Mouse (Mus musculus): ENCODE results near the gene Psmd1.
"Not testable (repeated sequence)": the region's sequence is repeated elsewhere in the genome, so short reads cannot be mapped to it uniquely, and the experiment has no call there.

Gene Psmd1

DNA sequence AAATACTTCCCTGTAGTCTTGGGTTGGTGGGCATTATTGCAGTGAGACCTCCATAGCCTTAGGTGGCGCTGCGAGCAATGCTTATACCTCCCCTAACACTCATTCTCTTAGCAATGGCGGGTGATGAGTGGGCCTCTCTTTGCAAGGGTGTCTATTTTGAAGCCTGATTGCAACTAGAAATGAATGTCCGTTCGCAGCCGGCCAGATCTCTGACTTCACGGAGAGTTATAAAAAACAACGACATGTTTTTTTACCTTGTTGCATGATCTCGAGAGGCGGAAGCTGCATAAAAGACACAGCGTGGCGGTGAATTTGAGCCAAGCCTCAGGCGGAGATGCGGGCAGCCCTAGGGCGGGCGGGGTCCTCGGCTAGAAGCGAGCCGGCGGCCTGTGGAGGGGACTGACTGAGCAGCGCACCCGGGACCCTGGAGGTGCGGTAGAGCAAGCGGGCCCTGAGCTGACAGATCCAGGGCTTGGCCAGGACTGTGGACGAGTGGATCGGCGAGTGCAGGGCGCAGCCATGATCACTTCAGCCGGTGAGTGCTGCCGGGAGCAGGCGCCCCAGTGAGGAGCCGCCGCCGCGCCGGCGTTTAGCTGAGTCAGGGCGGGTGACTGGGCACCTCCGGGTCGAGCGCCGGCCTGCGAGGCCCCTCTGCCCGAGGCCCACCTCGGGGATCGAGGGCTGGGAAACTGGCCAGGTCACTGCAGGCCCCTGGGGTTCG lies at the start of gene Psmd1:
Psmd1 (plus strand) TSS at position 117 of the 721 bp plus-strand sequence.
- DNase-seq (ENCODE audit: low read depth, low spot score): peak; percentile 94

DNA sequence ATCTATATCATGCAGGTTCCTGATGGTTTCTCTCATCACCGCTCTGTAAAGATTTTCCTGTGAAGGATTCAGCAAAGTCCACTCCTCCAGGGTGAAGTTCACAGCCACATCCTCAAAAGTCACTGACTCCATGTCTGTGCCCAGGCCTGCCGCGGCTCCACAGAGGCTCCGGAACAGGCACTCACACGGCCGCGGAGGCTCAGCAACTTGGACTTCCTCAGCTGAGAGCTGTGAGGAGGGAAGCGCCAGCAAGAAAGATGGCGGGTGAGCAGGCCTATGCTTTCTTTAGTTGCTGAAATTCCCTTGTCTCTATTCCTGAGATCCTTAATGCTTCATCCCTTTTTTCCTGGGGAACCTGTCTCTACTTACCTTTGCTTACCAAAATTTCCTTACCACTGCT lies 48.4 kb upstream of the Psmd1 start:
- DNase-seq (ENCODE audit: low read depth, low spot score): not testable (repeated sequence)

DNA sequence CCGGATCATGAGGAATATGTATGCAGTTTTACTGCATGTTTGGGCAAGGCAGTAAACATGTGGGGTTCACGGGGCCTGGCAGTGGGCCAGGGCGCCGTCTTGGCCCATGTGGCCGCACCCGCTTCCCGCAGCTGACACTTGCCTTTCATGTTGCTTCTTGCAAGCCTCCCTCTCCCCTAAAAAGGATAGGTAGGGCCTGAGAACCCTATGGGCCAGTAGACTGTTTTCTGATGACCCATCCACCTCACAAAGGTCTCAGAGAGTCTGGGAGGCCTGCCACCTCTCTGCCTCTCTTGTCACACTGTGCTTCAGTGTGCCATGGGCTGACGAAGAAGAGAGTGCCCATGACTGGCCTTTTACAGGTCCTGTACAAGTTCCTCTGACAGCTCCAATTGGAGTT lies 47.7 kb upstream of the Psmd1 start, which contains the start of gene Spata3:
Spata3 (plus strand) TSS at position 301 of the 400 bp plus-strand sequence.
- DNase-seq (ENCODE audit: low read depth, low spot score): no peak

DNA sequence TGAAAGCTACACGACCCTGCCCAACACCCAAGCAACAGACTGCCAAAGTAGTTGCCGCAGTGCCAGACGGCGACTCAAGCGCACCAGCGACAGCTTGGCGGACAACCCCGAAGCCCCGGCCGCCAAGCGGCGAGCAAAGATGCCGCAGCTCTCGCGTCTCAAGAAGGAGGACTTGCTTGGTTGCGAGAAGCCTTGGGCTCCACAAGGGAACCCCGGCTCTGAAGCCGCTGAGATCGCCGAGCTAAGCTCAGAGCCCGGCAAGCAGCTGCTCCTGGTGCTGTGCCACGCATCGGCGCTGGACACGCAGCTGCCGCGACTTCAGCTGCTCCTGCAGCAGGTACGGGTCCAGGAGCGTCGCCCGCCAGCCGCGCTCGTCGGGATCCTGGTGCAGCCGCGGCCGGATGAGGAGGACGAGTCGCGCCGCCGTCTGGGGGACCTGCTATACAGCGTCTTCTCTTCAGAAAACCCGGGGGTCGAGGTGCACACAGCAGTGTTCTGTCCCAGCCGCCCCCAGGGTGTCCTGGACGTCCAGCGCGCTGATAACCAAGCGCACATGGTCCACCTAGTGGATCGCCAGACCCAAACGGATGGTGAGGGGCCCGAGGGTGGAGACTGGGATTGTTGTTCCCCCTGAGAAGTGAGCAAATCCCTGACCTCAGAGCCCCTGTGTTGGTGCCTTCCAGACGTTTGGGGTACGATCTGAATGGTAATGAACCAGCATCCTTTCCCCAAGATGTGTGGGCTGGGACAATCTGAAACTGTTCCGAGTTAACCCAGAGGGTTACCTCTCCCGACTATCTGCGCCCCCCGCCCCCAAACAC lies 45.7 kb upstream of the Psmd1 start:
- no peak for DNase-seq (ENCODE audit: low read depth, low spot score)

DNA sequence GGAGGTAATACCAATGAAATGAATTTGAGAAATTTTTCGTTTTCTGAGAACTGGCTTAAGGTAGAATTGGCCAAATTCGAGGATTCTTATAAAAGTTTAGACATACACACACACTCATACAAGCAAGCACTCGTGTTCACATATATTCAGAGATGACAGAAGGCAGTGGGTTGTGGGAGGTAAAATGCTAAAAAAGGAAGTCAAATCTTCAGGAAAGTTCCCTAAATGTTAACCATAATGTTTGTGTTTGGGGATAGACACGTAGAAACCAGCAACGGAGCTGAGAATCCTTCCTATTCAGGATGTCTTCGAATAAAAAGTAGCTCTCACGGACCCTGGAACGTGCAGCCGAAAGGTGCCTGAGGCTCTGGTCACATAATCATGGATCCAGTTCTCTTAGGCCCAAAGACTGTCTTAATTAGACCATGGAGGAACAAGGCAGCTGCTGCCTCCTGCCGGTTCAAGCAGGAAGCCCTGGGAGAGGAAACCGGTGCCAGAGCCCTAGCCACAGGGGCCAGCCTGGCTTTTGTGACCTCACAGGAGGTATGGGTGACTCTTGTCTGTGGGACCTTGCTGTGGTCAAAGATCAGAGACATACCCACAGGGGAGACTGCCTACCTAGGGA lies 42.7 kb upstream of the Psmd1 start:
- DNase-seq (ENCODE audit: low read depth, low spot score): peak; percentile 18

DNA sequence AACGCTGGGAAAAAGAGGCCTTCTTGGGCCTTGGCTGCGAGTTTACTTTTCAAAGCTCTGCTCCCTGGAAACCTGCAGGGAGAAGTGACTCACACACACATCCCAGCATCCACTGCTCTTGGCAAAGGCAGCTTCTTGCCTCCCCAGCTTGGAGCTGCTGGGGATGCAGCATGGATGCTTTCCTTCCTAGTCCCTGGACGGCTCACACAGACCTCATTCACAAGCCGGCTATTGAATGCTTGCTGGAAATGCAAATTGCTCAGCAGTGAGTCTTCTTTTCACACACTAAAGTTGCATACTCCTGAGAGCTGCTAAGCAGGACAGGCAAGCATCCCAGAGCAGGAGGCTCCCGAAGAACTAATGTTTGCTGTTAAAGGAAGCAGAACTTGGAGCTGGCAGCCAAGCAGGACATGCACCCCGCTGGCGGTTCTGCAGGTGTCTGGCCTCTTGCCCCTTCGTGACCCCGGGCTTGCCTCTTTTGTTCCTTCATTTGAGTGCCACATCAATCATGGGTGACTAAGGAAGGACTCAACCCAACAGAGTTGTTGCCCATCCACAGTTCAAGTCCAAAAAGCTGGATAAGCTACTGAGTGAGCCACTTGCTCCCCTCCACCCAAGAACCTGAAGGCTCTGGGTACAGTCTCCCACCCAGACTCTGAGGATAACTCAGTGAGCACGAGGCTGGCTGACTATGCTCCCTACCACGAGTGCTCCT lies 31.8 kb upstream of the Psmd1 start:
- no peak for DNase-seq (ENCODE audit: low read depth, low spot score)

DNA sequence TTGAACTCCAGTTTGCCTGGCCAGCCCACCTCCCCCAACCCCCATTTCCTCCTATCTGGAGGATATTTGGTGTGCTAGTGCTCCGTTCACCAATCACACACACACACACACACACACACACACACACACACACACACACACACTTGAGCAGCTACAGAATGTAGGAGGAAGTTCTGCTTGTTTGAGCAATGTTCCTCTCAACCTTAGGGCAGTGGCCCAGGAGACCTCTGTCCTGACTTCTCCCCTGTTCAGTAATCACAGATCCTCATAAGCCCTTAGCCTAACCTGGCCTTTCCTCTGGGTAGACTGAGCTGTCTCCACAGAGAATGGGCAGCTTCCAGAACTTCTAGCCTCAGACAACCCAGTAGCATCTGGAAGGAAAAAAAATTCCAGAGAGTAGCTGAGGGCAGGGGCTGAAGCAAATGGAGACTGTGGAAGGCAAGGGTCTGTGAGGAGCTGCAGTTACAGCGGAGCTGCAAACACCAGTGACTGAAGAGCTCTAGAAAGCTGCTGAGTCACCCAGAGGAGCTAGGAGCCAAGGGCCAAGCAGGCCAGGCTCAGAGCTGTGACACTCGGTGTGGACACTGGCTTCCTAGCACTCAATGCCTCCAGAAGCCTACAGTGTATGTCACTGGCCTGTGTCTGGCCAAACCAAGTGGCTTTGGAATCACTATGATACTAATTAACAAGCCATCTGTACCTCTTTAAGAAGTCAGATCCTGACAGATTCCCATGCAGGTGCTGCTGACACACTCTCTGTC lies 25.8 kb upstream of the Psmd1 start:
- no peak for DNase-seq (ENCODE audit: low read depth, low spot score)

DNA sequence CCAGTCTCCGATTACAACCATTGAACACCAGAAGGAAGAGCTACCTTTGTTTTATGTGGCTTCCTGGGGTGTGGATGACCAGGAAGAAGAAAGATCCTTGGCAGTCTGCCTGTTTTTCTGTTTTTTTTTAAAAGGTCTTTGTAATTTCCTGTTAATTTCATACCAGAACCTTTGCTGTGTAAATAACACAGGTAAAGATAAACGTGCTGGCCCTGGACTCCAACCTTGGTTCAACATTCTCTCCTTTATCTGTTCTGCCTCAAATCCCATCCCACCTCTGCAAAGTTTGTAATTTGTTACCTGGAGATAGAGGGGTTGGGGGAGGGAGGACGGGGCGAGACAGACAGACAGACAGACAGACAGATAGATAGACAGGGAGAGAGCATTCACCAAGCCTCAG lies 24.1 kb upstream of the Psmd1 start:
- no peak for DNase-seq (ENCODE audit: low read depth, low spot score)

DNA sequence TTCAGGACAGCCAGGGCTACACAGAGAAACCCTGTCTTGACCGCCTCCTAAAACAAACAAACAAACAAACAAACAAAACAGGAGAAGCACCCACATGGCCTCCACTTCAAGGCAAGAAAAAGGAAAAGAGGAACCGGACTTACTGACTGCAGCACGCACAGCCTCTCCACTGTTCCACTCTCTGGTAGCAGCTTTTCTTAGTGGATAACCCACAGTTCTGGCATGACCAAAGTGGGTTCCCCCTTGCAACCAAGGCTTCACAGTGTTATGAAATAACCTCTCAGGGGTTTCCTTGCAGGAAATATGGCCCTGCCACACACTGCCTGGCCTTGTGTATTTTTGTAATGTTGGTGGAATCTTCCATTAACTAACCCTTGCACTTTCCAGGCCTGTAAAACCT lies 23.4 kb upstream of the Psmd1 start:
- DNase-seq (ENCODE audit: low read depth, low spot score): no peak

DNA sequence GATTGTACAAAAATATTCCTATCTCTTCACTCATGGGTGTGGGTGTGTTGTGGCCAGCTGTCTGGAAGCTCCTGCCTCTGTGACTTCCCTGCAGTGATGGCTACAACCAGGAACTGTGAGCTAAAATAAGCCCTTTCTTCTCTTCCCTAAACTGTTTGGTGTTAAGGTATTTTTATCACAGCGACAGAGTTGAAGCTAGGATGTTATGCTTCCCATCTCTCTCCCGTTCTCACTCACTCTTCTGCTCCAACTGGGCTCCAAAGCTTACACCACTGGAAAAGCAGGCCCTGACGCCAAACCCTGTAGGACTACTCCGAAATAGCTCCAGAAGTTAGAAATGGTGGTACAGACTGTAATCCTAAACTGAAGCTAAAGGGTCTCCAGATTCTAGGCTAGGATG lies 19.1 kb upstream of the Psmd1 start:
- no peak for DNase-seq (ENCODE audit: low read depth, low spot score)

DNA sequence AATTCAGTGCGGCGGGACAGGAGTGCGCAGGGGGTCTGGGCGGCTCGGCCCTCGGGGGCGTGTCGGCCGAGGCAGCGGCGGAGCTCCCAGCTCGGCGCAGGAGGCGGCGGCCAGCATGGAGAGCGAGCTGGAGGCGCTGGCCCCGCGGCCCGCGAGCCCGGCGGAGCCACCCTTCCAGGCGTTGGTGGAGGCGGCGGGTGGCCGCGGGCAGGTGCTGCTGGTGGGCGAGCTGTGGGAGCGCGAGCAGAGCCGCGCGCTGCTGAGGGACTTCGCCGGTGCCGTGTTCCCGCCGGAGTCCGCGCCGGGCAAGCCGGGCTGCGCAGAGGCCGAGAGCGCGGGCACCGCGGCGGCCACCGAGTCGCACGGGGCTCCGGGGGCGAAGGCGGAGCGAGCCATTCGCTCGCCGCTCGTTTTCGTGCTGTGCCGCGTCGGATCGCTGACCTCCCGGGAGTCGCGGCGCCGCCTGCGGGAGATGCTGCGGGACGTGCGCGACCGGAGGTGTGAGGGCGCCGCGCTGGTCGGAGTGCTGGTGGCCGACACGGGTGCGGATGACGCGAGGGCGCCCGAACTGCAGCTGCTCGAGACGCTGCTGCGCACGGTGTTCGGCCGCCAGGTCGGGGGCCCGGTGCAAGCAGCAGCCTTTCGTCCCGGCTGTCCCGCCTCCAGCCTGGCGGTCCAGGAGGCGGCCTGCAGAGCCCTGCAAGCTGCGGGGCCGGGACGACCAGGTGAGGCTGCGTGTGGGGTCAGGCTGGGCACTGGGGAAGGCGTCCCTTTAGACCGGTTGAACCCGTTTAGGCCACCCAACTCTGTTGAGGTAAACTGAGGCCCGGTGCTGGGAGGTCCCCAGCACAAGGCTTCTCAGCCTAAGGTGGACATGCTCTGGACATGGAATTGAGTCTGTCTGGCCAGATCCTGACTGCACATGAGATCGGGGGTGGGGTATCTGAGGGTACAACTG lies 18.1 kb upstream of the Psmd1 start, which contains the start of gene 2810459M11Rik:
2810459M11Rik (plus strand) TSS at position 16 of the 958 bp plus-strand sequence.
- DNase-seq (ENCODE audit: low read depth, low spot score): no peak

DNA sequence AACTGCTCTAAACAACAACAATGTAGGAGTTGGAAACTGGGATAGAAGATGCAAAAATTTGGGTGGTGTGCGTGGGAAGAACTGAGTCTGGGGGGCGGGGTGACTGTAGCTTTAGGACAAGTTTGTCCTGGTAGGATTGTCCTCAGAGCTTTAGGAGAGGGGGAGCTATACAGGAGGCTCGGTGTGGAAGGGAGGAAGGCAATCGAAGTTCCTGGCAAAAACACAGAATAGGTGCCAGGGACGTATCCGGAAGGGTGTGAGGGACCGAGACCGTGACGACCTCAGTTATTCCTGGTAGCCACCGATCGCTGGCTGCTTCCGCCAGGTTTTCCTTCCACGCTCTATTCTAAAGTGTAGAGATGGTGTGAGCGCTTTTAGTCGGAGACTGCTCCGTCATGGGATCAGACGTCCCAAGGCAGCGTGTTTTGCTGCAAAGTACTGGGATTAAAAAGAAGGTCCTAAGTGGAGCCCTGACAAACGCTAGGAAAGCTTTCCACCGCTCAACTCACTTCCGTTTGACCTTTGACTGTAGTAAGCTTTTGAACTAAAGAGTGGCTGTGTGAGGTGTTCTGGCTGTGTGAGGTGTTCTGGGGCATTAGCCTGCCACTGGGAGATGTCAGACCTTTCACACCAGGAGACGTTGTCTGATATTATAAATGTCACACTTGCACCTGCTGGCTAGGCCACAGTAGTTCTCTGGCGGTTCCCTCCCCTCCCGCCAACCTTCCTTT lies 17.2 kb upstream of the Psmd1 start:
- DNase-seq (ENCODE audit: low read depth, low spot score): no peak

DNA sequence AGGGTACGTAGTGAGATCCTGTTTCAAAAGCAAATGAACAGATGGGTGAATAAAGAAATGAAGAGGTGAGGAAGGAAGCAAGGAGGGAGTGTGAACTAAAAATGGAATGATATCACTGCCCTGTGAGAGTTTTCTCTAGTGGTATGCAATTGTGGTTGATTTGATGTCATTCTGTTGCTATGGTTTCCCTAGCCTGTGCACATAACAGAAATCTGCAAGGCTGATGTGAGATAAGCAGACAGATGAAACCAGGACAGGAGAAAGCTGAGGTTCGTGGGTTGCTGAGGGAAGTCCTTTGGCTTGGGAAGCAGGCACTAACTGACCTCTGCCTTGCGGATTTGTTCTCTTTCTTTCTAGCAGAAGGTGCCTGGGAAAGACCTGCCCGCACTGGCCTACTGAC lies 16.0 kb upstream of the Psmd1 start:
- no peak for DNase-seq (ENCODE audit: low read depth, low spot score)

DNA sequence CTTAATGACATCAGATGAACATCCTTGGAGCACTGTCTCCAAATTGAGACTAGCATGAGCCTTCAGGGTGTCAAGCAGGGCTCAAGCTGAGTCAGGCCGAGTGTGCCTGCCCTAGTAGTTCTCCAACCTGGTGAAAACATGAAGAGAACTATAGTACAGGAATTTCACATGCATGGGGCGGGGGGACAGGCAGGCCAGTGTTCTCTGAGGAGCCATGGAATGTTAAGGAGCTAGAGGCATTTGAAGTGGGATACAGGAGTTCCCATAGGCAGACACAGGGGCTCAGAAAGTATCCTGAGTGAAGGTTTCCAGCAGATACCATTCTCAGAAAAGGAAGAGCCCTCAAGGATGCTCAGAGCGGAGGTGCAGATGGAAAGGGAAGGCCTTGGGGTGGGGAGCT lies 15.4 kb upstream of the Psmd1 start:
- DNase-seq (ENCODE audit: low read depth, low spot score): no peak

DNA sequence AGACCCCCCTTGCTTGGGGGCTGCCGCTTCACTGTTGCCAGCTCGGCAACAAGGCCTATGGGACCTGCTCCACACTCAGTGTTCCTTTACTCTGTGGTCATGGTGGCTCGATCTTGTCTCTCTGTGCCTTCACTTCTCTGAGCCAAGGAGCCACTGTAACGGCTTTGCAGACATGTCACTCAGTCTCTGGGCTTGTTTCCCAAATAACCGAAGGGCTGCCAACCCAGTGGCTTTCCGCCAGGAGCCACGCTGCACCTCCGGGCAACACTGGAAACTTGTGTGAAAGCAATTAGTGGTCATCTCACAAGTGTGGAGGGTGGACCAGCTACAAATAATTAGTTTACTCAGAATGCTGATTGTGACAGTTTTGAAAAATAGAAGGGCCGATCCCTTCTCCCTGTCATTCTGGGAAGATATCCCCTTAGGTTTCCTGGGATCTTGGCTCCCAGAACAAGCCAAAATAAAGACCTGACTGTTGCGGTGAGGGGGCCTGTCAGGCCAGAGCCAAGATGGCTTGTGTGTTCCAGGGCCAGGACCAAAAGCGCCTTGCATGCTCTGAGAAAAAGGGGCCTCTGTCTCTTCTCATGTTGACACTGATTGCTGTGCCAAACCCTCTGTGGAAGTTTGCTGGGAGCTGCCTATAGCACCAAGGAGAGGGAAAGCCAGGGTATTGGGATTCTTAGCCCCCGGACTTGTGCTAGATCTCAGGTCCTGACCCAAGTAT lies 10.8 kb upstream of the Psmd1 start:
- no peak for DNase-seq (ENCODE audit: low read depth, low spot score)

DNA sequence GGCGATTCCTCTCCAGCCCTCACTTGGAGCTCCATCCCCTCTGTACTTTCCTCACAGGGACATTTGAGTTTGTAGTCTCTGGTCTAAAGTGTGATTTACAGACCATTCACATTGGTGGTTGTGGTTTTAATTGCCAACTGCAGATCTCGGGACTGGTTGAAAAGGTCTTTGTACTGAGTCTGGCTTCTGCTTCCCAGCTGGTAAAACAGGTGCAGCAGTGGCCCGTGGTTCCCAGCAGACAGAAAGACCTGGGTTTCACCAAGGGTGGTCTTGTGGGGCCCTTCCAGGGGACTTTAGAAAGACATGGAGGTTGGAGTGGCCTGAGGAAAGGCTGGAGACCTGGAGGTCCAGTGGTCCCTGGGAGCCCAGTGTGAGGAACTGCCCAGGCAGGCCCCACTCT lies 9.2 kb upstream of the Psmd1 start:
- DNase-seq (ENCODE audit: low read depth, low spot score): no peak

DNA sequence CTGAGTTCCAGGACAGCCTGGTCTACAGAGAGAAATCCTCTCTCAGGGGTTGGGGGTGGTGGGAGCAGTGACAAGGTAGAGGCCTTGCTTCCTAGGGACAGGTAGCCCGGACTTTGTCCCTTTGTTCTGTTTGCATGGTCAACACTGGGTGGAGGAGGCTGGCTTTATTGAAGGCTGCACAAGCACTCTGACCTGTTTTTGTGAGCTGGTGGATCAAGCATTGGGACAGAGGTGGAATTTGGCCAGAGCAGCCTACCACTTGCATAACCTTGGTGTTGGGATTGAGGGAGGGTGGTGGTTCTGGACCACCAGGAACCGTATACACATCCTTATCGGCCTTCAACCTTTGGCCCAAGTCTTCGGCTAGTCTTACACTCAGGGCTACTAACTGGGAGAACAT lies 7.9 kb upstream of the Psmd1 start:
- no peak for DNase-seq (ENCODE audit: low read depth, low spot score)

Data from A20 (cell line).